Mouse (Mus musculus) midbrain, embryonic 15.5 days (tissue): ENCODE measurements around the gene Stim1. TPM values are rescaled to one million over a fixed set of nuclear protein-coding genes. Genes with fewer than 3 reads are reported as not detected.
A peak's percentile ranks its signal among the peaks of the same experiment; 100 is the strongest.
"Not testable (repeated sequence)": the region's sequence is repeated elsewhere in the genome, so short reads cannot be mapped to it uniquely, and the experiment has no call there.

Experiments
- ATAC-seq: fragments of 200-750 bp; cut with Nextera tagmentation; replicated peaks from 2 replicates; pipeline ENCODE4 v1.8.0; 2017; ENCODE audit warnings: moderate TSS enrichment
- H3K27ac ChIP-seq: fragments of 300-500 bp; sonication (generic); 2 replicates; pipeline ENCODE4 v1.5.1; 2015; ENCODE audit warnings: mild to moderate bottlenecking, inconsistent platforms
- H3K27me3 ChIP-seq: fragments of 300-500 bp; sonication (generic); replicated peaks from 2 replicates; pipeline ENCODE4 v1.6.1; 2015; ENCODE audit warnings: inconsistent platforms
- H3K36me3 ChIP-seq: fragments of 300-500 bp; sonication (generic); replicated peaks from 2 replicates; pipeline ENCODE4 v1.6.1; 2015; ENCODE audit warnings: inconsistent platforms
- H3K4me1 ChIP-seq: fragments of 300-500 bp; sonication (generic); 2 replicates; pipeline ENCODE4 v1.6.1; 2015; ENCODE audit warnings: inconsistent platforms
- H3K4me2 ChIP-seq: fragments of 300-500 bp; sonication (generic); 2 replicates; pipeline ENCODE4 v1.6.1; 2015; ENCODE audit warnings: inconsistent platforms, mild to moderate bottlenecking, moderate library complexity
- H3K4me3 ChIP-seq: fragments of 300-500 bp; sonication (generic); 2 replicates; pipeline ENCODE4 v1.5.1; 2015; ENCODE audit warnings: mild to moderate bottlenecking, inconsistent platforms
- H3K9ac ChIP-seq: fragments of 300-500 bp; sonication (generic); 2 replicates; pipeline ENCODE4 v1.6.1; 2015; ENCODE audit warnings: mild to moderate bottlenecking, inconsistent platforms
- H3K9me3 ChIP-seq: fragments of 300-500 bp; sonication (generic); 2 replicates; pipeline ENCODE4 v1.6.1; 2016; ENCODE audit warnings: inconsistent platforms
- WGBS: fragments of 180-500 bp; shearing (Covaris S2); methylation state at CpG from one replicate; pipeline ENCODE4 v1.1.7; 2015; ENCODE audit warnings: mixed read lengths; 5-methylcytosine and 5-hydroxymethylcytosine counted together
- polyA plus RNA-seq: library from polyadenylated mRNA; unstranded; fragments of >200 nt; fragmentation: Nextera tagmentation; extraction: Ambion mirVana; gene quantifications from 2 replicates; pipeline ENCODE4 v1.2.1, GENCODE M21; 2015

Stim1 gene
- polyA plus RNA-seq, 1 experiment from 2014 or later, result 12.6 TPM

DNA sequence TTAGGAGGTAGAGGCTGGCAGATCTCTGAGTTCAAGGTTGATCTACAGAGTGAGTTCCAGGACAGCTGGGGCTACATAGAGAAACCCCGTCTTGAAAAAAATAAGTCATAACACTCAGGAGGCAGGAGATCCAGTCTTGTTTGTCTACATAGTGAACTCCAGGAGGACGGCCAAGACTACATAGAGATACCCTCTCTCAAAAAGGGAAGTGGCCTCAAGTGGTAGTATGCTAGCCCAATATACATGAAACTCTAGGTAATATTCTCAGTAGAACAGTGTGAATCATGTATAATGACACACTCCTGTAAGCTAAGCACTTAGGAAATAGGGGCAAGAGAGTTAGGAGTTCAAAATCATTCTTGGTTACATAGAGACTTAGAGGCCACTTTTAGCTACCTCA, 126.3 kb downstream of the Stim1 start:
- H3K4me1 ChIP-seq, result no peaks in the 10 kb centered on the region
- no peak overlapping the region for H3K4me3 ChIP-seq
- no peak overlapping the region for H3K4me2 ChIP-seq
- 94% methylated on average over 2 of the region's 2 CpGs for WGBS
- no peaks in the 10 kb centered on the region for H3K9me3 ChIP-seq
- H3K36me3 ChIP-seq, result no peaks in the 10 kb centered on the region
- no peak overlapping the region for H3K9ac ChIP-seq
- no peaks in the 10 kb centered on the region for H3K27me3 ChIP-seq
- no peak for ATAC-seq
- H3K27ac ChIP-seq, result no peak overlapping the region

DNA sequence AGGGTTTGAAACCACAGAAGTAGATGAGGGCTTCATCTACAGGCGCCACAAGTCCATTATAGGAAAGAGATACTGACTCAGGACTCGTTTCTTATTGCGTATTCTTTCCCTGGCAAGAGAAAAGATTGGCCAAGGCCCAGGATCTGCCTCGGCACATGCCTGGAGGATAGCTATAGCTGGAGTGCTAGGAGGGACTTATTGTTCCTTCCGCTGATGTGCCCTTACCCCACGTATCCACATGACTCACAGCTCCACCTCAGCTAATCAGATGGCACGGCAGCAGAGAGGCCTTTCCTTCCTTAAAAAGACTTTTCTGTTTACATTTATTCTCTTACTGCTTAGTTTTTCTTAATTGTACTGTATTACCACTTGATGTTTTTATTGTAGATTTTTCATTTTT, 128.3 kb downstream of the Stim1 start:
- H3K9me3 ChIP-seq, result no peaks in the 10 kb centered on the region
- H3K4me2 ChIP-seq, result no peak overlapping the region
- H3K36me3 ChIP-seq, result no peaks in the 10 kb centered on the region
- no peak for ATAC-seq
- no peak overlapping the region for H3K9ac ChIP-seq
- 84% methylated on average over 7 of the region's 7 CpGs for WGBS
- no peak overlapping the region for H3K27ac ChIP-seq
- H3K4me3 ChIP-seq, result no peak overlapping the region
- H3K27me3 ChIP-seq, result no peaks in the 10 kb centered on the region
- no peaks in the 10 kb centered on the region for H3K4me1 ChIP-seq

DNA sequence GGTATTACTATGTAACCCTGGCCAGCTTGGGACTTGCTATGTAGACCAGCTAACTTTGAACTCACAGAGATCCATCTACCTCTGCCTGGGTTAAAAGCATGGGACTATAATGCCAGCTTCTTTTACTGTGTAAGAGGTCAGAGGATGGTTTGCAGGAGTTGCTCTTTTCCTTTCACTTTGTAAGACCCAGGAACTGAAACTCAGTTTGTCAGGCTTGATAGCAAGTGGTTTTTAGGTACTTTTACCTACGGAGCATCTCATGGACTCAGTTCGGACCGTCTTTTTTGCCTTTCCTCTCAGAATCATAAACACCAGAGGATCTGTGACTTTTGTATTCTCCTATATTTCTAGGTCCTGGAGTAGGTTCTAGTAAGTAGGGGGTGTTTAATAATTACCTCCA, 128.7 kb downstream of the Stim1 start:
- no peak overlapping the region for H3K9ac ChIP-seq
- no peak overlapping the region for H3K27ac ChIP-seq
- no peaks in the 10 kb centered on the region for H3K36me3 ChIP-seq
- no peak for ATAC-seq
- H3K4me2 ChIP-seq, result no peak overlapping the region
- no peaks in the 10 kb centered on the region for H3K27me3 ChIP-seq
- 95% methylated on average over 3 of the region's 3 CpGs for WGBS
- H3K4me1 ChIP-seq, result no peaks in the 10 kb centered on the region
- no peak overlapping the region for H3K4me3 ChIP-seq
- no peaks in the 10 kb centered on the region for H3K9me3 ChIP-seq

DNA sequence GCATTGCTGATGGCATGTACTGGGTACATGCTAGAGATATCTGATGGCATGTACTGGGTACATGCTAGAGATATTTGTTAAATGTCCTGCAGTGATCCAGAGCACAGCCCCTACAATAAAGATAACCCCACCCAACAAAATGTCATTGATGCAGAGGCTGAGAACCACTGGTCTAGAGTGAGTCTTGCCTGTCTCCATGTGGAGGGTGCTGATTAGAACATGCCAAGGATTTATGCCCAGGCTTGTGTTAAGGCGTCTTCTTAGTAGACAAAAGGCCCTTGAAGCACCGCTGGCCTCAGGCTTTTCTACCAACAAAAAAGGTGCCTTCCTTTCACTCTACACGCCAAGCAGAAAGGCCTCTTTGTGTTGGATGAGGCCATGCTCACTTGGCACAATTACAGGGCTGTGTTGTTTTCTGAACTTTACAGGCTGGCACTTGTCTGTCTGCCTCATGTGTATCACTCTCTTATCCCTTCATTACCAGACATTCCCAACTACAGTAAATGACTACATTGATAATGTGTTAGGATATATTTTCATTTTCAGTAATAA, 131.7 kb downstream of the Stim1 start:
- H3K4me1 ChIP-seq, result no peaks in the 10 kb centered on the region
- H3K4me3 ChIP-seq, result no peak overlapping the region
- no peaks in the 10 kb centered on the region for H3K27me3 ChIP-seq
- H3K9ac ChIP-seq, result no peak overlapping the region
- ATAC-seq, result no peak
- no peak overlapping the region for H3K27ac ChIP-seq
- no peak overlapping the region for H3K4me2 ChIP-seq
- no peaks in the 10 kb centered on the region for H3K9me3 ChIP-seq
- WGBS, result 38% methylated on average over 3 of the region's 3 CpGs
- no peaks in the 10 kb centered on the region for H3K36me3 ChIP-seq

DNA sequence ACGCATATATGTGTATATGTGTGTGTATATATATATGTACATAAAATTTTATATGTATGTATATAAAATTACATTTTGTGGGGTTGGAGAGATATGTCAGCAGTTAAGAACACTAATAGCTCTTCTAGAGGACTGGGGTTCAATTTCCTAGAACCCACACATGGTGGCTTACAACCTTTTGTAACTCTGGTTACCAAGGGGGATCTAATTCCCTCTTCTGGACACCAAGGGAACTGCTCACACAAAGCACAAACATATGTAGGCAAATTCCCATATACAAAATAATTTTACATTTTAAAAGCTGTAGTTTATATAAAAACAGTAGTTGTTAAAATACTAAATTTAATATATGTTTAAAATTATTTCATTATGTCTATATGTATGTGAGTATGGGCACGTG, 136.5 kb downstream of the Stim1 start:
- Histone ChIP-seq H3K4me2 (no peak overlapping the region), H3K36me3 (no peaks in the 10 kb centered on the region), H3K9me3 (no peaks in the 10 kb centered on the region), H3K4me3 (no peak overlapping the region), H3K9ac (no peak overlapping the region), H3K27me3 (no peaks in the 10 kb centered on the region), H3K4me1 (no peaks in the 10 kb centered on the region), H3K27ac (no peak overlapping the region)
- 90% methylated on average over 2 of the region's 2 CpGs for WGBS
- no peak for ATAC-seq

DNA sequence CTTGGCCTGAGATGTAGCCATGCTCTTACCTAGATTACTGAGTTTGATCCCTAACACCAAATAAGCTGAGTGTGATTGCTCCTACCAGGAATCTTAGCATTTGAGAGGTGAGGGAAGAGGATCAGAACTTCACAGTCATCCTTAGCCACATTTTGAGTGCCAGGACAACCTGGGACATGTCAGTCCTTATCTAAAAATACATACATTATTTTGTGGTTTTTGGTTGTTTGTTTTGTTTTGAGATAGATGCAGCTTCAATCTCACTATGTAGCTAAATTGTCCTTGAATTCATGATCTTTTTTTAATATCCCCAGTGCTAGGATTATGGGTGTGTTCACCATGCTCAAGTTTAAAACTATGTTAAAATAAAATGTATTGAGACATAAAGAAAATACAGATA, 139.8 kb downstream of the Stim1 start:
- Histone ChIP-seq H3K4me1 (no peaks in the 10 kb centered on the region), H3K27me3 (no peaks in the 10 kb centered on the region), H3K9ac (no peak overlapping the region), H3K27ac (no peak overlapping the region), H3K9me3 (no peaks in the 10 kb centered on the region), H3K4me3 (no peak overlapping the region), H3K4me2 (no peak overlapping the region), H3K36me3 (no peaks in the 10 kb centered on the region)
- no peak for ATAC-seq

DNA sequence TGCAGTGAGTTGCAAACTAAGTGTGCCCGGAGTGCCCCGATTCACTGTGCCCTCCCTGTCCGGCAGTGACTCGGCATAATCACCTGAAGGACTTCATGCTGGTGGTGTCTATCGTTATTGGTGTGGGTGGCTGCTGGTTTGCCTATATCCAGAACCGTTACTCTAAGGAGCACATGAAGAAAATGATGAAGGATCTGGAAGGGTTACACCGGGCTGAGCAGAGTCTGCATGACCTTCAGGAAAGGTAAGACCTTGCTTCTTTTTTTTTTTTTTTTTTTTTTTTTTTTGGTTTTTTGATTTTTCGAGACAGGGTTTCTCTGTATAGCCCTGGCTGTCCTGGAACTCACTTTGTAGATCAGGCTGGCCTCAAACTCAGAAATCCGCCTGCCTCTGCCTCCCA, 147.7 kb downstream of the Stim1 start:
- H3K36me3 ChIP-seq, ATAC-seq, H3K9me3 ChIP-seq, H3K4me1 ChIP-seq, H3K4me2 ChIP-seq, H3K9ac ChIP-seq, H3K27ac ChIP-seq, H3K4me3 ChIP-seq, H3K27me3 ChIP-seq: not testable (repeated sequence)
- 93% methylated on average over 9 of the region's 9 CpGs for WGBS

DNA sequence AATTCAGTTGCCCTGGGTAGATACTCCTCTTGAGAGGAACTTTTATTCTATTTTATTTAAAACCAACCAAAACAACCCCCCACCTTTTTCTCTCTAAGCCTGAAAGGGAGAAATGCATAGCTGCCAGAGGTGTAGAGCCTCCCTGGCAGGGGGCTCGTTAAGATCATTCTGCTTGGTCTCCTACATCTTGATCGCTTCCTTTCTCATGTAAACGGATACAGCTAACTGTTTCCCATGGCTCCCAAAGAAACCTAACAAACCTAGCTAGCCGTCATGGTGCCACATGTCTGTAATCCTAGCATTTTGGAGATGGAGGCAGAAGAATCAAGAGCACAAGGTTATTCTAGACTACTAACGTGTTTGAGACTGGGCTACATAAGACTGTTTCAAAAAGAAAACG, 148.2 kb downstream of the Stim1 start:
- no peaks in the 10 kb centered on the region for H3K36me3 ChIP-seq
- H3K4me3 ChIP-seq, result no peak overlapping the region
- H3K27me3 ChIP-seq, result no peaks in the 10 kb centered on the region
- ATAC-seq, result no peak
- H3K27ac ChIP-seq, result no peak overlapping the region
- H3K9me3 ChIP-seq, result no peaks in the 10 kb centered on the region
- H3K4me1 ChIP-seq, result no peaks in the 10 kb centered on the region
- no peak overlapping the region for H3K9ac ChIP-seq
- WGBS, result 43% methylated on average over 6 of the region's 6 CpGs
- H3K4me2 ChIP-seq, result no peak overlapping the region

DNA sequence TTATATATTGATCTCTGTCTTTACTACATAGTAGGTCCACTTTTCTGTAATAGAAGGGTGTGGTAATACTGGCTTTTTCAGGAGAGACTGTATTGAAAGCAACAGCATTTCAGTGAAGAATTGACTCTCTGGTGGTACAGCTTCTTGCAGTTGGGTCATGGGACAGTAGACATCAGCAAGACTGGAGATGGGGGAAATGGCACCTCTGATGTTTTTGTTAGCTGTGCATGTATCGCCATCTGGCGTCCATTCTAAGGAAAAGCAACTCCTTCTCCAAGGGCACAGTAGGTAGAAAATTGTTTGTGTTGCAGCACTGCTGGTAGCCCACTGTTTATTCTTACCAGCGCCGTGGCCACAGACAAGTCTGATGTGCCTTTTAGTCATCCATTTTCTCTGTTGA, 149.8 kb downstream of the Stim1 start:
- no peaks in the 10 kb centered on the region for H3K27me3 ChIP-seq
- no peaks in the 10 kb centered on the region for H3K9me3 ChIP-seq
- H3K9ac ChIP-seq, result no peak overlapping the region
- H3K4me2 ChIP-seq, result no peak overlapping the region
- 4% methylated on average over 4 of the region's 4 CpGs for WGBS
- peak; percentile 83 for ATAC-seq
- no peak overlapping the region for H3K27ac ChIP-seq
- H3K36me3 ChIP-seq, result no peaks in the 10 kb centered on the region
- no peaks in the 10 kb centered on the region for H3K4me1 ChIP-seq
- H3K4me3 ChIP-seq, result no peak overlapping the region

DNA sequence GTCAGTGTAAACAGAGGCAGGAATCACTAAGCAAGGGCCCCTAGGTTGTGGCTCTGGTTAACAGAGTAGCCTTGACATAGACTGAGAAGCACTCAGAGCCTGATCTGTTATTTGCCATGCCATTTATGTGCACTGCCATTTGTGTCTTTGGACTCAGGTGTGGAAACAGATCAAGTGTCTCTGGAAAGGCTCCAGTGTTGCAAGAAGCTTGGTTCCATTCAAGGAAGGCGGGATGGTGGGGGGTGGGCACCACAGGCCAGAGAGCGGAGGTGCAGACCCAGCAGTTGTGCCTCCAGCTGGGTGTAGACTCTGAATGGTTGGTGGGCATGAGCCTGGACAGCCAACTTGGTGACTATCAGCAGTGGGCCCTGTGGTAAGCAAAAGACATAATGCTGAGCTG, 154.4 kb downstream of the Stim1 start:
- 96% methylated on average over 2 of the region's 2 CpGs for WGBS
- no peak for ATAC-seq
- H3K4me1 ChIP-seq, result no peaks in the 10 kb centered on the region
- H3K9ac ChIP-seq, result no peak overlapping the region
- no peak overlapping the region for H3K4me2 ChIP-seq
- H3K27me3 ChIP-seq, result no peaks in the 10 kb centered on the region
- no peak overlapping the region for H3K4me3 ChIP-seq
- H3K36me3 ChIP-seq, result no peaks in the 10 kb centered on the region
- H3K27ac ChIP-seq, result no peak overlapping the region
- no peaks in the 10 kb centered on the region for H3K9me3 ChIP-seq

DNA sequence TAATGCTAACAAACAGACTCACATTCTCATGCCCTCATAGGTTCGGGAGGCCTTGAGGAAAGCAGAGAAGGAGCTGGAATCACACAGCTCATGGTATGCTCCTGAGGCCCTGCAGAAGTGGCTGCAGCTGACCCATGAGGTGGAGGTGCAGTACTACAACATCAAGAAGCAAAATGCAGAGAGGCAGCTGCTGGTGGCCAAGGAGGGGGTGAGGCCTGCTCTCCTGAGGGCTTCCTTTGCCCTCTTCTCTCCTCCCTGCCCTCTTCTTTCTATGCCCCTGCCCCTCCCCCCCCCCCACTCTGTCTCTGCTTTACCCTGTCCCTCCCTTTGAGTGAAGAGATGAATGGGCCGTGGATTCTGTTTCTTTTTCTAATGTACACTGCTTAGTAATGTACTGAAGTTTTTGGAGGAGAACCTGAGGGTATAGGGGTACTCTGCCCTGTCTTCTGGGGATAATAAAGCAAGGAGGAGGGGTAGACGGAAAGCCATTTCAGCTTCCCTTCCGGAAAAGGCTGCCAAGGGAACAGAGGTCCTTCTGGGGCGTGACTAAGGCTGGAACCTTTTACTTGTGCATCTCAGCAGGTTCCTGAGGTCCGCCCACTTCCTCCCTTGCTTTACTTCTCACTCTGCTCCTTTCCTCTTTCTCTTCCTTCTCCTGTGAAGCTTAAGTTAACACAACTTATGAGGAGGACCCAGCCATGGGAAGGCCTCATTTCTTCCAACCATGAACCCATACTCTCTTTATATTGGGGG, 158.5 kb downstream of the Stim1 start:
- no peak overlapping the region for H3K4me3 ChIP-seq
- no peaks in the 10 kb centered on the region for H3K36me3 ChIP-seq
- no peak overlapping the region for H3K27ac ChIP-seq
- H3K9ac ChIP-seq, result no peak overlapping the region
- no peaks in the 10 kb centered on the region for H3K27me3 ChIP-seq
- no peak overlapping the region for H3K4me2 ChIP-seq
- no peaks in the 10 kb centered on the region for H3K4me1 ChIP-seq
- WGBS, result 49% methylated on average over 6 of the region's 6 CpGs
- ATAC-seq, result no peak
- H3K9me3 ChIP-seq, result no peaks in the 10 kb centered on the region

DNA sequence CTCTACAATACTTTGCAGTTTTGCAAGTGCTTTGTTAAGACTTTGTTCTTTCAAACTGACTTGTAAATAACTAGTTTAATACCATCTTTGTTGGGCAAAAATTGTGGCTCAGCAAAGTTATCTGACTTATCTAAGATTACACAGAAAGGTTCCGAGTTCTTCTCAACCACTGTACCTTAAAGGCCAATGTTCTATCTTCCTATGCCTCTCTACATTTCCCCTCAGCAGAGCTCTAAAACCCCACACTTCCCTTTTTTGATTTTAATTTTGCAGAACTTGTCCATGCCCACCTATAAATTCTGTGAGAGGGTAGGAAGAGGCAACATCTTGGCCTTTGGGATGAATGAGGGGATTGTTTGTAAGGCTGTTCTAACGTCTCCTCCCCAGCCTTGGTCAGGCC, 166.7 kb downstream of the Stim1 start:
- Histone ChIP-seq H3K27ac (no peak overlapping the region), H3K4me2 (no peak overlapping the region), H3K27me3 (no peaks in the 10 kb centered on the region), H3K36me3 (no peaks in the 10 kb centered on the region), H3K9ac (no peak overlapping the region), H3K4me3 (no peak overlapping the region), H3K9me3 (no peaks in the 10 kb centered on the region), H3K4me1 (no peaks in the 10 kb centered on the region)
- 90% methylated on average over 2 of the region's 2 CpGs for WGBS
- ATAC-seq, result no peak
